8 mouse cellular contexts compared by ENCODE assay signal in genomic region chrX:105069671-105070503, GRCm38 (mm10). TPM values are rescaled to one million over a fixed set of nuclear protein-coding genes. Genes with fewer than 3 reads are reported as not detected.
DNase-seq lines count a peak whose midpoint lies in the region; ATAC-seq lines count a peak whose summit lies in the region.

No protein-coding gene starts in this region.

- H3K27me3 ChIP-seq in hindbrain, embryonic 13.5 days, result no peaks in the 10 kb centered on the region

- H3K9me3 ChIP-seq in hindbrain, embryonic 13.5 days, result no peaks in the 10 kb centered on the region

- peak overlapping the region; percentile 82 for H3K27ac ChIP-seq in hindbrain, embryonic 13.5 days

- under 1% methylated on average over 32 of the region's 32 CpGs for WGBS in hindbrain, embryonic 13.5 days

- ATAC-seq in hindbrain, embryonic 13.5 days (ENCODE audit: low FRiP score), result peak; percentile 95

- peak overlapping the region; percentile 58 for H3K4me3 ChIP-seq in hindbrain, embryonic 13.5 days

- H3K4me1 ChIP-seq in hindbrain, embryonic 13.5 days (replicated peaks), result peaks cover 7% of the 10 kb centered on the region

- peak overlapping the region; percentile 71 for H3K9ac ChIP-seq in hindbrain, embryonic 13.5 days

- peaks cover 28% of the 10 kb centered on the region for H3K36me3 ChIP-seq in hindbrain, embryonic 13.5 days

- H3K4me2 ChIP-seq in hindbrain, embryonic 13.5 days, result peak overlapping the region; percentile 68

- peak; percentile 90 for DNase-seq in R1 (ENCODE audit: low read depth, low spot score)
- peak; percentile 78 to 83 for DNase-seq in cerebellum, postnatal 14 days
- DNase-seq in frontal cortex, postnatal 14 days (ENCODE audit: low spot score in 2 of 2), result peak; percentile 73 to 82
- DNase-seq in layer of hippocampus, postnatal 25 days (ENCODE audit: extremely low spot score in 1 of 2, low spot score in 1 of 2), result peak; percentile 65
- DNase-seq in lung, postnatal 25 days (ENCODE audit: low spot score), result peak; percentile 94
- DNase-seq in retina, postnatal 1 day, result peak; percentile 95
- peak; percentile 42 for DNase-seq in urinary bladder, adult 2 months (ENCODE audit: low spot score)

RNA-seq across cellular contexts. Expression of gene Pbdc1, which starts 9.7 kb away (rescaled TPM):
- 32.9 and 34.4 TPM in 2 replicates for polyA plus RNA-seq in hindbrain, embryonic 13.5 days (2015; fragmentation: Nextera tagmentation; extraction: Ambion mirVana)
- 10 to 100 TPM; 17.6 to 18.2 TPM for total RNA-seq in layer of hippocampus, postnatal 25 days (2021)
- polyA plus RNA-seq in urinary bladder, adult 2 months (2012; rRNA removed), result 11.8 and 12.5 TPM in 2 replicates

RNA-seq across cellular contexts. Expression of gene Magee1, which starts 50.3 kb away (rescaled TPM):
- 165 and 171 TPM in 2 replicates for polyA plus RNA-seq in hindbrain, embryonic 13.5 days (2015; fragmentation: Nextera tagmentation; extraction: Ambion mirVana)
- 100 to 1,000 TPM; 137 to 140 TPM for total RNA-seq in layer of hippocampus, postnatal 25 days (2021)
- 9.8 and 10.7 TPM in 2 replicates for polyA plus RNA-seq in urinary bladder, adult 2 months (2012; rRNA removed)

Comparison
In these comparisons a context has a peak if more than half of its experiments do, and no peak if none do; other contexts are left out.
1. Peak in every context shown above with its lines: DNase-seq, ATAC-seq, H3K4me3 ChIP-seq and H3K27ac ChIP-seq.
2. DNase-seq: peak in every context shown above with its lines; median percentile 95 in retina, postnatal 1 day; 94 in lung, postnatal 25 days; 90 in R1; 80 in cerebellum, postnatal 14 days; 78 in frontal cortex, postnatal 14 days; 65 in layer of hippocampus, postnatal 25 days; 42 in urinary bladder, adult 2 months.
3. RNA of gene Magee1, which starts 50.3 kb away (polyA plus RNA-seq): 165 to 171 TPM in hindbrain, embryonic 13.5 days; 9.8 to 10.7 TPM in urinary bladder, adult 2 months; every median in the first group is over 10 times any median in the second.